Mouse (Mus musculus) spleen, adult 2 months (tissue): ENCODE measurements around the gene Lrrc25.

Experiments used
- CTCF ChIP-seq: fragments of 200-500 bp; IDR thresholded peaks from 2 replicates; pipeline ENCODE4 v1.5.1; 2011; ENCODE audit warnings: mild to moderate bottlenecking, inconsistent platforms; ENCODE audit not compliant: insufficient read depth, insufficient read length, insufficient replicate concordance; ENCODE audit errors: extremely low read depth
- POLR2A ChIP-seq: fragments of 200-500 bp; IDR thresholded peaks from 2 replicates; pipeline ENCODE4 v1.6.1; 2011; ENCODE audit warnings: low read depth, low read length, inconsistent platforms

GRCm38 (mm10) chr8:70616645-70617044 is 690 bp downstream of the Lrrc25 start:
- TF ChIP-seq POLR2A (no peak), CTCF (no peak)
